Mouse (Mus musculus) activated CD4-positive, CD25-positive, alpha-beta regulatory T cell, adult 4 months (primary cell): ENCODE measurements around the gene Ahcyl2. TPM values are rescaled to one million over a fixed set of nuclear protein-coding genes. Genes with fewer than 3 reads are reported as not detected.
A peak's percentile ranks its signal among the peaks of the same experiment; 100 is the strongest.
"Not testable (repeated sequence)": the region's sequence is repeated elsewhere in the genome, so short reads cannot be mapped to it uniquely, and the experiment has no call there.

ENCODE experiments used
- ATAC-seq: one replicate; pipeline ENCODE4 v1.8.0; 2017
- polyA plus RNA-seq, 2 experiments: library from polyadenylated mRNA; unstranded; fragments of 100-300 nt; shearing (Covaris generic); gene quantifications; one replicate each; pipeline ENCODE4 v1.2.1; 2017

Gene Ahcyl2
- polyA plus RNA-seq, result 10 to 100 TPM; 89.7 to 92.1 TPM

- ATAC-seq, result peak; percentile 92
Observed at GRCm38 (mm10) chr6:29767813-29768660, at the start of gene Ahcyl2. Gene Ahcyl2 (plus strand): TSS chr6:29768011.

- ATAC-seq, result no peak
Observed at GRCm38 (mm10) chr6:29718894-29719329, 48.9 kb upstream of the Ahcyl2 start.

DNA sequence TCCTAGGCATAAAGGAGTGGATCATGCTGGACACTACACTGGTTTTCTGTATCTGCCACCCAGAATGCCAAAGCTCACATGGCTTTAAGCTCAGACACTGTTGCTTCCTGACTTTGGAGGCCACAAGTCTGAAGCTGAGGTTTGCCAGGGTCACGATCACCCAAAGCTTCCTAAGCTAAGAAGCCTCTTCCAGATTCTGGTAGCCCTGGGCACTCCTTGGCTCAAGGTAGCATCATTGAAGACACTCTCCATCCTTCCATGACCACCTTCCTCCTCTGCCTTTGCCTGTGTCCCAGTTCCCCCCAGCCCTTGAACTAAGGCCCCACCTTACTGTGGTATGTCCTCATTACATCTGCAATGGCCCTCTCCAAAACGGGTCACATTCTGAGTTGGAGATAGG lies 45.9 kb upstream of the Ahcyl2 start:
- ATAC-seq, result no peak

DNA sequence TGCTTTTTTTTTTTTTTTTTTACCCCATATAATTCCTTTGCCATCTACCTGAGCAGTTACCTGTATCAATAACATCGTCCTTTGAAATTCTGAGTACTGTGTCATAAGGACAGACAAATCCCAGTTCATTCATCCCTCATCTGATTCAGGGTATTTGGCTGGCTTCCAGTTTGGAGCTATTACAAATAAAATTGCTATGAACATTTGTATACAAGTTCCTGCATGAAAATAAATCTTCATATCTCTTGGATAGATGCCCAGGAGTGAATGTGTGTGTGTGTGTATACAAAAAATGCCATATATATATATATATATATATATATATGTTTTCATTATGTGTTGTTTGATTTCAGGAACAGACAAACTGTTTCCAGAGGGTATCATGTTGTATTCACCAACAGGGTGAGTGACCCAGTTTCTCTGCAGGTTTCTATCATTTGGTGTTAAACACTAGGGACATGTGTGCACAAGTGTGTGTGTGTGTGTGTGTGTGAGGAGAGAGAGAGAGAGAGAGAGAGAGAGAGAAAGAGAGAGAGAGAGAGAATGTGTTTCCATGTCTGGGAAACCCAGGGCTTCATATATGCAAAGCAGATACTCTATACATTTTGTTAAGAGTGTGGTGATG lies 41.1 kb upstream of the Ahcyl2 start:
- ATAC-seq, result no peak

- no peak for ATAC-seq
Observed at GRCm38 (mm10) chr6:29728035-29728434, 39.8 kb upstream of the Ahcyl2 start.

DNA sequence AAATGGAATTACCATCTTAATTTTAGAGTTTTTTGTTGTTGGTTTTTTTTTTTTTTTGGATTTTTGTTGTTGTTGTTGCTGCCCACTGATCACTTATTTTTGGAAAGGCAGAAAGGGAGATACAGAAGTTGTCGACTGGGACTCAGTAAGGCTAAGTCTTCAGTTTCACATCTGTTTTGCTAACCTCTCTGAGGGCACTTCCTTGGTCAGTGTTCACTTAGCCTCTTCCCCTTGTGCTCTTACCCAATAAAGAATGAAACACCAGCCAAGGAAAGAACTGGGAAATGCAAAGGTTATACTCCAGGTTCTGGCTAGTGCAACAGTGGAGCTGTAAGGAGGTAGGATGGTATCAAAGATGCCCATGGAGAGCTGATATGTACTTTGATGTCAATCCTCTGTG lies 38.3 kb upstream of the Ahcyl2 start:
- no peak for ATAC-seq

DNA sequence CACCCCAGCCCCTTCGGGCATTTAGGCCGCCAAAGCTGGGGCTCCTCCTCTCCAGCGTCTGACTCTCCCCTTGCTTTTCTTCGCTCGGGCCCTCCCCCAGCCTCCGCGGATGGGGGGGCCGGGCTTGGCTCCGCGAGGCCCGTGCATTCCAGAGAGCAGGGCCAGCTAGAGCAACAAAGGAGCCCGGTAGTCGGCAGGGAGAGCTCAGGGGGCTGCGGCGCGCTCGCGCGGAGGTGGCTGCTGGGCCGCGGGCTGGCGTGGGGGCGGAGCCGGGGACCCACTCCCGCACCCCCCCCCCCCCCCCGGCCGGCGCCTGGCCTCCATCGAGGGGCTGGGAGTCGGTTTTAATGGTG lies 32.5 kb upstream of the Ahcyl2 start, which contains the start of gene Smo:
Smo (plus strand) TSS at position 168 of the 353 bp plus-strand sequence.
- no peak for ATAC-seq

- no peak for ATAC-seq
Observed at GRCm38 (mm10) chr6:29735689-29736451, 31.9 kb upstream of the Ahcyl2 start.

- no peak for ATAC-seq
Observed at GRCm38 (mm10) chr6:29736610-29737458, 31.0 kb upstream of the Ahcyl2 start.

DNA sequence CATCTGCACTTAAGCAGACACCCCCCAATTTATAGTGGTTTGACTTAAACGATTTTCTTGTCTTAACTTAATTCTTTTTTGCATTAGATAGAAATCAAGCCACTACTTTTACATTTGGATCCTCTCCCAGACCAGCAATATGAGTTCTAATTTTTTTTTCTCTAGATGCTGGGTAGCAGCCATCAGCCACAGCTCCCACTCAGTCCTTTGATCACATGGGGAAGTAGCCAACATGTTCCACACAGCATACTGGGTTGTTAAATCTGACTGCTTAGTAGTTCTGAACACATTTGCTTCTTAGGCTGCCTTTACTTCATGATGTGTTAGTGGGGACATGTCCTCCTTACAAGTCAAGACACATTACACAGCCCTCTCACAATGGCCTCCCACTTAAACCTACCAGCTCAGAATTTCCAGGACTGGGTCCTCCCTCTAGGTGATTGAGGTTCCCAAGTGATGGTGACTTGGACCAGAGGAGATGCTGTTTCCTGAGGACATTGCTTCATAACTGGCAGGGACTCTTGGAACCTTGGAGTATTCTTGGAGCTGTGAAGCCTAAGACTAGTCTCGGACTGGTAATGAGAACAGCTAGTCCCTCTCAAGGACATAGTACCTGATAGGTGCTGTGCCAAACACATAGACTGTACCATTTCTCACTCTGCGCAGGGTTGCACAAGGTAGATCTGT lies 16.2 kb upstream of the Ahcyl2 start:
- ATAC-seq, result no peak

DNA sequence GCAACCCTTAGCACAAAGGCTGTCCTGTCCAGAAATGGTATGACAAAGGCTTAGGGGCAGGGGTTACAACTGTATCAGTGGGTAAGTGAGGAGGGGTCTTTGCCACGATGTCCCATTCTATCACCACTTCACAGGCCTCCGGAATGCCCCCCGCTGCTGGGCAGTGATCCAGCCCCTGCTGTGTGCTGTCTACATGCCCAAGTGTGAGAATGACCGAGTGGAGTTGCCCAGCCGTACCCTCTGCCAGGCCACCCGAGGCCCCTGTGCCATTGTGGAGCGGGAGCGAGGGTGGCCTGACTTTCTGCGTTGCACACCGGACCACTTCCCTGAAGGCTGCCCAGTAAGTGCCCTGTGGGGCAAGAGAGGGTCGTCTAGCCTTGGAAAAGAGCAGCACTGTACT lies 14.5 kb upstream of the Ahcyl2 start:
- ATAC-seq, result no peak

GRCm38 (mm10) chr6:29756001-29756400 lies 11.8 kb upstream of the Ahcyl2 start:
- no peak for ATAC-seq

DNA sequence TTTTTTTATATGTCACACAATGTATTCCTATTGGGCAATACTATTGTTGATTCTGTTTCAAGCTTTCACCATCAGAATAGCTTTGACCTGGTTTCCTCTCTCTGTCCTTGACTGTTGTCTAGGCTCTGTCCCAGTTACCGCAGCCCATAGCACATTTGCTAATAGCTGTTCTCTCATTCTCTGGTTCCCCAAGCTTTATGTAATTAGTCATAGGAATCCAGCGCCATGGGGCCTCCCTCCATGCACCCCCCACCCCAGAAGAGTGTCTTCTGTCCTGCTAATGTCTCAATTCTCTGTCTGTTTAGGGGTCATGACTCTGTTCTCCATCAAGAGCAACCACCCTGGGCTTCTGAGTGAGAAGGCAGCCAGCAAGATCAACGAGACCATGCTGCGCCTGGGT lies 11.3 kb upstream of the Ahcyl2 start:
- no peak for ATAC-seq

- no peak for ATAC-seq
Observed at GRCm38 (mm10) chr6:29758417-29758816, 9.4 kb upstream of the Ahcyl2 start.

- no peak for ATAC-seq
Observed at GRCm38 (mm10) chr6:29759012-29759679, 8.7 kb upstream of the Ahcyl2 start.

GRCm38 (mm10) chr6:29760397-29760796 lies 7.4 kb upstream of the Ahcyl2 start:
- not testable (repeated sequence) for ATAC-seq

DNA sequence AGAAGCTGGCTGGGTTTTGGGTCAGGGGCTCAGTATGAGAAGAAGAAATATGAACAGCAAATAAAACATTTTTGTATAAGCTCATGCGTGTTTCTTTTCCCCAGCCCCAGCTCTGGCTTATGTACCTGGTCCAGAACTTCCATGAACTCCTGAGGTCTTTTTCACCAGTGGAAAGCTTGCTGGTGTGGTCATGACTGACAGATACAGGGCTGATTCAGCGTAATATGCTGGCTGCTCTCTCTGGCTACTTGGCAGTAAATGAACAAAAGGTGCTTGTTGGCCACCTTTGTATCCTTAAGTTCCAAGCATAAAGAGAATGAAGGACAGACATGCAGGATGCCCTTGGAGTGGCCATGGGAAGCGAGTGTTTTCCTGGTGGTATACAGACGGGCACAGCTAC lies 6.5 kb upstream of the Ahcyl2 start:
- no peak for ATAC-seq

DNA sequence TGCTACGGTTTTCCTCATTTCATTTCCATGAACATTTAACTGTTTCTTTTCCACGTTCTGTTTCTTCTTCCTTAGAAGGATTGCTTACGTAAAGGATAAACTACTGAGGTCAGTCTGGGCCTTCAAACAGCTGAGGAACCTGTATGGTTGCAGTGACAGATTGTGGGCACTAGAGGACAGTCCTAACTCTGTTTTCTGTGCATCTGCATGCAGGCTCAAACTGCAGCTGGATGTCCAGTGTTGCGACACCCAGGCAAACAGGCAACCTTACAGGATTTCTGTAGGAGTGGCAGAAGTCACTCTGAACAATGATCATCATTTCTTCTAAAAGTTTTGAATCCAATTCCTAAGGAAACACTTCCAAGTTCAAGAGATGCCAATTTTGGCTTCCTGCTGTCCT lies 5.3 kb upstream of the Ahcyl2 start:
- ATAC-seq, result peak; percentile 48

GRCm38 (mm10) chr6:29766874-29767273 lies 937 bp upstream of the Ahcyl2 start:
- ATAC-seq, result no peak

DNA sequence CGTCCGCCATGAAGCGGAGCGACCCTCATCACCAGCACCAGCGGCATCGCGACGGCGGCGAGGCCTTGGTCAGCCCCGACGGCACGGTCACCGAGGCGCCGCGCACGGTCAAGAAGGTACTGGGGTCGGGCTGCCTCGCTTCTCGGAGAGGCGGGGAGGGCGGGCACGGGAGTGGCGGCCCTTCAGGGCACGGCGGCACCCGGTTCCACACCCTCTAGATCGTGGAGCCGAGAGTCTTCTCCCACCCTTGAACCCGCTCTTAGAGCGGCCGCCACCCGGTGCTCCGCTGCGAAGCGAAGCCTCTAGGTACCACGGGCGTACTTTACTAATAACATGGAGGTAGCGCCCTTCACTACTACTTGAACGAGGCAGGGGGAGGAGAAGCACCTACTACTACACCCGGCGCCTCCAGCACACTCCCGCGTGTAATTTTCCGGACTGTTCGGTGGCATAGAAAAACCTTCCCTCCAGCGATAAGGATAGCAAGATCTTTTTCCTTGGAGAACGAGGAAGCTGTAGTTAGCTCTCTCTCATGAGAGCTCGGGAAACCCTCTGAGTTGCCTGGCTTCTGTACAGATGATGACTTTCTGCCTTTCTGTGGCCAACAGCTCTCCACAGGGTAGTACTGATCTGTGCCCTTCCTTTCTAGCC lies 1.1 kb downstream of the Ahcyl2 start:
- peak; percentile 18 for ATAC-seq
